Mouse (Mus musculus) bone marrow macrophage, adult 2 months (primary cell): ENCODE data around the gene Ube2d1. TPM values are rescaled to one million over a fixed set of nuclear protein-coding genes. Genes with fewer than 3 reads are reported as not detected.

Experiments
- H3K27ac ChIP-seq: 2 replicates; pipeline ENCODE4 v1.5.1; 2012; ENCODE audit warnings: low read depth, low read length; ENCODE audit not compliant: insufficient read depth
- H3K4me1 ChIP-seq: 2 replicates; pipeline ENCODE4 v1.6.1; 2012; ENCODE audit warnings: low read length; ENCODE audit not compliant: control insufficient read depth, insufficient read depth
- H3K4me3 ChIP-seq: 2 replicates; pipeline ENCODE4 v1.5.1; 2012; ENCODE audit warnings: mild to moderate bottlenecking, low read length, moderate library complexity; ENCODE audit not compliant: insufficient read depth
- CTCF ChIP-seq: IDR thresholded peaks from 2 replicates; pipeline ENCODE4 v1.5.1; 2012; ENCODE audit warnings: low read depth, mild to moderate bottlenecking, low read length, moderate library complexity
- POLR2A ChIP-seq: IDR thresholded peaks from 2 replicates; pipeline ENCODE4 v1.6.1; 2012; ENCODE audit warnings: mild to moderate bottlenecking, low read depth, low read length, borderline replicate concordance
- polyA plus RNA-seq: library from polyadenylated mRNA; stranded (reverse); fragments of >200 nt; gene quantifications from 2 replicates; pipeline ENCODE4 v1.2.4, GENCODE M21; 2012; ENCODE audit not compliant: missing spikeins, insufficient read depth, insufficient read length

Ube2d1 gene
- polyA plus RNA-seq, 1 experiment = 54.5 TPM

DNA sequence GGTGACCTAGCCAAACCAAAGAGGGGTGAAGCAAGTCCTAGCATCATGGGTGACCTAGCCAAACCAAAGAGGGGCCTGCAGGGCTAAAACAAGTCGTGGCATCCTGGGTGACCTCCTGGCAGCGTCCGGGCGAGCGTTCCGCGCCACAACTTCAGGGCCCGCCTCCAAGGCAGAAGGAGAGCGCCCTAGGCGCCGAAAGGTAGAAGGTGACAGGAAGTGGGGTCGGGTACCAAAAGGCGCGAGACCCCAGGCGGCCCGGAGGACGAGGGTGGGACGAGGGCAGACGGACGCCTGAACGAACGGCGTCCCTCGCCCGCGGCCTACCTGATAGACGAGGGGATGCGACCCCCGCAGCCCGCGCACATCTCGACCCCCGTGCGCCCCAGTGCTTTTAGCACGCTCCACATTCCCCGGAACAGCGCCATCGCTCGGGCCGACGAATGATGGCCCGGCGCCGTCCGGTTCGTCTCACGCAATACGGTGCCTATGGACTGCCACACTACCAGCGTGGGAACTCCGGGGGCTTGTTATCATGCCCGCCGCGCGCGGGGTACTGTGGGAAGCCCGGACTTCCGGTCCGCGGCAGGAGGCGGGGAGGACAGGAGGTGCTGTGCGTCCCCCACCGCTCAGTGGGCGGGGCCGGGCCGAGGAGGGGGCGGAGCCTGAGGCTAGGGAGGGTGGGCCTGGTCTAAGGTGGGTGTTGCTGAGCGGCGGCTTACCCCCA lies 47.4 kb downstream of the Ube2d1 start:
- peak overlapping the region; percentile 93 for H3K4me3 ChIP-seq
- peak overlapping the region; percentile 27 for H3K27ac ChIP-seq
- peaks cover 2% of the 10 kb centered on the region for H3K4me1 ChIP-seq
- TF ChIP-seq POLR2A (no peak), CTCF (no peak)

DNA sequence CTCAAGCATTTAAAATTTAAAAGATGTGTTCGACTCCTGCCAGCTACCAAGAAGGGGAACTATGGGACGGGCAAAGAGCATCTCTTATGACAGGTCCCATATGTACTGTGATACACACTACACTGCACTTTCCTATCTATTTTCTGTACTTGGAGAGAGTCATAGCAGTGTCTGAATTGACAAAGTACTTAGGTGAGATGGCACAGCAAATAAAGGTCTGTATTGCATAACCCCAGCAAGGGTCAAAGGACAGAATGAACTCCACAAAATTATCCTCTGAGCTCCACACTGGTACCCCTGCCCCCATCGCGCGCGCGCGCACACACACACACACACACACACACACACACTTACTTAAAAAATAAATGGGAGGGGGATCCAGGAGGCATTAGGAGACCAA lies 51.0 kb downstream of the Ube2d1 start:
- TF ChIP-seq POLR2A (no peak), CTCF (no peak)

DNA sequence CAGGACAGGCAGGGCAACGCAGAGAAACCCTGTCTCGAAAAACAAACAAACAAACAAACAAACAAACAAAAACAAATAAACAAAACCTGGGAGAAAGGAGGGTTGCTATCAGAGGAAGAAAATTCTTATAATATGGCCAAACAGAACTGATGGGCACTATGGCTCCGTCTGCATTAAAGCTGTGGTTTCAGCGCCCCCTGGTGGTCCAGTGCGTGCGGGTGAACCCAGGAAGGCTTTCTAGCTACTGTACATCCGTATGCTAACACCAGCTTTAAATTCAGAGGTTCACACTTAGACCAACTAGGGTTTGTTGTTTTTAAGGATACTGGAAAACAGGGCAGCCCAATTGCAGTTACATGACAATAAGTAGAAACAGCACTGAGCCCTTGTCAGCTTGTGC lies 59.2 kb downstream of the Ube2d1 start:
- H3K4me3 ChIP-seq = no peak overlapping the region
- TF ChIP-seq POLR2A = no peak
- peak; percentile 89 for TF ChIP-seq CTCF
- no peak overlapping the region for H3K27ac ChIP-seq
- H3K4me1 ChIP-seq = no peaks in the 10 kb centered on the region

More for the DNA sequence above, 51.0 kb downstream of the Ube2d1 start:
- Histone ChIP-seq H3K4me1 (peaks cover 2% of the 10 kb centered on the region), H3K4me3 (no peak overlapping the region), H3K27ac (no peak overlapping the region)

DNA sequence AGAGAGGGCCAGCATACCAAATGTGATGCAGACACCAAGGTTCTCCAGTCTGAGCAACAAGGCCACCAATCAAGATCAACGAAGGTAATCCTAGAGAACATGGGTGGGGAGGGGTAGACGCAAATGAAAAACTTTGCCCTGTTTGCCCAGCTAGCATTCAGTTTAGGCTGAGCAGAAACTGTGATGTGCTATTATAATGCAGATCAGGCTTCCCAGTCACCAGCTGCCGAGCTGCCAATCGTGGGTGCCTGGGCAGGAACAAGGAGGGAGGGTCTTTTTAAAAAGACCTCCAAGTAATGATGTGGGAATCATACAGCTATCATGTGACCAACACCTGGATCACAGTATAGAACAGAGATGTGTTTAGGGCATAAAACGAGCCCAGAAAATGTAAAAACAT lies 62.0 kb downstream of the Ube2d1 start:
- Histone ChIP-seq H3K4me3 (no peak overlapping the region), H3K27ac (no peak overlapping the region), H3K4me1 (no peaks in the 10 kb centered on the region)
- TF ChIP-seq CTCF (no peak), POLR2A (no peak)

DNA sequence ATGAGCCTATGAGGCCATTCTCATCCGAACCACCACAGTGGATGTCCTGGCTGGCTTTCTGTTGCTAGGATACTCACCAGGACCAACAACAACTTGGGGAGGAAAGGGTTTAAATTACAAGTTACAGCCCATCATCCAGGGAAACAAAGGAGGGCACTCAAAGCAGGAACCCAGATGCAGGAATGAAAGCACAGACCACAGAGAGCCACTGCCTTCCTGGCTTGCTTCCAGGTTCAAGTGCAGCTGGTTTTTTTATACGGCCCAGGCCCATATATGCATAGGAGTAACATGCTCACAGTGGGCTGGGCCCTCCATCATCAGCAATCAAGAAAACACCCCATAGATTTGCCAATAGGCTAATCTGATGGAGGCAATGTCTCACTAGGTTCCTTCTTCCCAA lies 62.4 kb downstream of the Ube2d1 start:
- Histone ChIP-seq H3K27ac (no peak overlapping the region), H3K4me1 (no peaks in the 10 kb centered on the region), H3K4me3 (no peak overlapping the region)
- TF ChIP-seq CTCF = no peak
- TF ChIP-seq POLR2A = no peak

DNA sequence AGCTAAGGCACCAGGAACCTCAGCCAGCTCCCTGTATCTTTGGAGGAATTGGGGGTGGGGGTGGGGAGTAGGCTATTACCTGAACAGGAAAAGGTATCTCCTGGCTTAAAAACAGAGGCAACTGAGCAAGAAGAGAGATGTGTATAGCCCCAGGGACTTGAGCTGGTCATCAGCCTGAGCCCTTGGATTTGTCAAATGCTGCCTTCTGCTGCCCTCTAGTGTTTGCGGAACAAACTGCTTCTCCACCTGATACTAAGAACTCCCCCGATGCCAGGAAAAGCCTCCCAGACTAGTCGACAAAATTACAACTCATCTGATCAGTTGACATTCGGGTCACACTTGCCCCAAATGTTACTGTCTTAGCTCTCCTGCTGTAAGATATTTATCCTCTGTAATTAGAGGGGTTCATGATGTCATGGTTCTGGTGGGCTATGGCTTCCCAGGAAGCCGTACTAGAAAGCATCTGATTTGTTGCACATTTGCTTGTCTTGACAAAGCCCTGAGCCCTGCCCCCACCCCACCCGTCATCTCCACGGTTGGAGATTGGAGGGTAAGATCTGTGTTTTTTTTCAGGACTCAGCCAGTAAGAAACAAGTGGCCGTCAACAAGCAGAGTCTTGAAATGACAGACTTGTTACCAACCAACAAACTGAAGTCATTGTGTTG lies 66.7 kb downstream of the Ube2d1 start:
- no peak overlapping the region for H3K4me3 ChIP-seq
- TF ChIP-seq CTCF (peak; percentile 66), POLR2A (no peak)
- H3K4me1 ChIP-seq = no peaks in the 10 kb centered on the region
- H3K27ac ChIP-seq = no peak overlapping the region

DNA sequence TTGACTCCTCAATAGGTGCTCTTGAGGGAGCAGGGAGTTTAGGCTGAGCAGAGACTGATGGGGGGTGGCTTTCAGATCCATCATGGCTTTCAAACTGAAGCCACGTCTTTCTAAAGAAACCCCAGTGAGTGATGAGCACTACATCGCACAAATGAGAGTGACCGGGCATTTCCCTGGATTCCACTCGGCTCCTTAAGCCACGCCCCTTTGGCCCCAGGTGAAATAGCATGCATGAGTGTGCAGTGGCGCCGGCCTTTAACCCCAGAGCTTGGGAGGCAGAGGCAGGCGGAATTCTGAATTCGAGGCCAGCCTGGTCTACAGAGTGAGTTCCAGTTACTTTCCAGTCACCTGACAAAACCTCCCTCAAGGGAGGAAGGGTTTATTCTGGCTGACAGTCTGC lies 69.1 kb downstream of the Ube2d1 start:
- TF ChIP-seq CTCF = no peak
- no peak for TF ChIP-seq POLR2A
- Histone ChIP-seq H3K27ac (no peak overlapping the region), H3K4me3 (no peak overlapping the region), H3K4me1 (no peaks in the 10 kb centered on the region)

Other genes with a start within 250 kb of the Ube2d1 start
- gene Bicc1, start 125.6 kb downstream of the Ube2d1 start, polyA plus RNA-seq = 0.27 and 0.40 TPM in 2 replicates
- gene Tfam, start 47.0 kb downstream of the Ube2d1 start, polyA plus RNA-seq = 33.5 and 34.4 TPM in 2 replicates
- 15.1 and 19.4 TPM in 2 replicates for gene Cisd1, start 59.7 kb upstream of the Ube2d1 start, polyA plus RNA-seq
- gene Ipmk, start 62.5 kb upstream of the Ube2d1 start, polyA plus RNA-seq = 18.3 and 19.0 TPM in 2 replicates